ENCODE assay signal across 8 mouse cellular contexts in genomic region chr2:57117201-57117951, GRCm38 (mm10). TPM values are rescaled to one million over a fixed set of nuclear protein-coding genes. Genes with fewer than 3 reads are reported as not detected.
DNase-seq lines count a peak whose midpoint lies in the region; ATAC-seq and TF ChIP-seq lines count a peak whose summit lies in the region.

No protein-coding gene starts in this region.

- peak; percentile 32 for DNase-seq in G1E (ENCODE audit: low spot score)
- peak; percentile 94 for DNase-seq in brain, adult 2 months (ENCODE audit: low read depth, low spot score)
- DNase-seq in thymus, postnatal 36 days: peak; percentile 33 to 51

- no peaks in the 10 kb centered on the region for H3K9me3 ChIP-seq in G1E (replicated peaks)
- H3K9me3 ChIP-seq in heart, embryonic 13.5 days: no peaks in the 10 kb centered on the region
- H3K9me3 ChIP-seq in kidney, embryonic 16.5 days (ENCODE audit: low read length): peaks cover 2% of the 10 kb centered on the region; the same call in 1 of the 2 replicates
- no peaks in the 10 kb centered on the region for H3K9me3 ChIP-seq in liver, embryonic 12.5 days (replicated peaks)

- H3K27me3 ChIP-seq in G1E (ENCODE audit: insufficient read depth, low read length): no peaks in the 10 kb centered on the region
- peaks cover 17% of the 10 kb centered on the region for H3K27me3 ChIP-seq in heart, embryonic 13.5 days (replicated peaks)
- H3K27me3 ChIP-seq in kidney, embryonic 16.5 days (ENCODE audit: insufficient read depth, low read length): peaks cover 24% of the 10 kb centered on the region
- H3K27me3 ChIP-seq in liver, embryonic 12.5 days (replicated peaks): peaks cover 37% of the 10 kb centered on the region
- H3K27me3 ChIP-seq in myocyte (ENCODE audit: control insufficient read depth, insufficient read depth, insufficient read length): no peaks in the 10 kb centered on the region

- peak overlapping the region; percentile 94 for H3K27ac ChIP-seq in heart, embryonic 13.5 days (replicated peaks)
- H3K27ac ChIP-seq in kidney, embryonic 16.5 days (ENCODE audit: low read length): peak overlapping the region; percentile 68
- peak overlapping the region; percentile 73 for H3K27ac ChIP-seq in liver, embryonic 12.5 days

- H3K79me2 ChIP-seq in myocyte (ENCODE audit: control insufficient read depth, insufficient read depth): peaks cover 49% of the 10 kb centered on the region

- H3K4me3 ChIP-seq in G1E (ENCODE audit: low read depth, low read length): peak overlapping the region; percentile 89
- H3K4me3 ChIP-seq in heart, embryonic 13.5 days: peak overlapping the region; percentile 84
- H3K4me3 ChIP-seq in kidney, embryonic 16.5 days (ENCODE audit: low read length): peak overlapping the region; percentile 72
- peak overlapping the region; percentile 76 for H3K4me3 ChIP-seq in liver, embryonic 12.5 days
- peak overlapping the region; percentile 70 for H3K4me3 ChIP-seq in myocyte

- H3K4me1 ChIP-seq in G1E (ENCODE audit: insufficient read depth, low read depth, low read length): peaks cover 45% of the 10 kb centered on the region
- peaks cover 29% of the 10 kb centered on the region for H3K4me1 ChIP-seq in heart, embryonic 13.5 days
- H3K4me1 ChIP-seq in kidney, embryonic 16.5 days (ENCODE audit: insufficient read depth, low read length): peaks cover 19% of the 10 kb centered on the region
- peaks cover 38% of the 10 kb centered on the region for H3K4me1 ChIP-seq in liver, embryonic 12.5 days

- peak overlapping the region; percentile 61 for H3ac ChIP-seq in myocyte (ENCODE audit: control insufficient read depth, insufficient read length)

- WGBS in heart, embryonic 13.5 days: 3% methylated on average over 13 of the region's 13 CpGs
- WGBS in kidney, embryonic 16.5 days: 3% methylated on average over 13 of the region's 13 CpGs
- 2% methylated on average over 12 of the region's 13 CpGs for WGBS in liver, embryonic 12.5 days (ENCODE audit: insufficient replicate concordance)

- ATAC-seq in G1E (ENCODE audit: extremely low read depth, insufficient number of reproducible peaks, low FRiP score, poor library complexity, severe bottlenecking): peak; percentile 35
- ATAC-seq in erythroblast, adult 5-6 weeks (replicated peaks; ENCODE audit: low FRiP score, poor library complexity, severe bottlenecking): peak; percentile 65
- ATAC-seq in heart, embryonic 13.5 days (ENCODE audit: extremely low read depth, insufficient number of reproducible peaks, low FRiP score, low TSS enrichment): peak; percentile 10; the same call in 1 of the 2 replicates
- ATAC-seq in kidney, embryonic 16.5 days (ENCODE audit: low FRiP score, low TSS enrichment): no peak
- peak; percentile 42 for ATAC-seq in liver, embryonic 12.5 days

- H3K36me3 ChIP-seq in G1E (replicated peaks): peaks cover 7% of the 10 kb centered on the region
- no peaks in the 10 kb centered on the region for H3K36me3 ChIP-seq in heart, embryonic 13.5 days
- H3K36me3 ChIP-seq in kidney, embryonic 16.5 days (ENCODE audit: insufficient read depth, low read length): no peaks in the 10 kb centered on the region
- H3K36me3 ChIP-seq in liver, embryonic 12.5 days: peaks cover 4% of the 10 kb centered on the region; the same call in 1 of the 2 replicates
- no peaks in the 10 kb centered on the region for H3K36me3 ChIP-seq in myocyte (ENCODE audit: control insufficient read depth, insufficient read depth)

- no peak for TF ChIP-seq POLR2A in myocyte (IDR thresholded peaks at IDR 0.05; ENCODE audit: insufficient read length, low read depth)

- H3K9ac ChIP-seq in heart, embryonic 13.5 days: peak overlapping the region; percentile 90
- peak overlapping the region; percentile 76 for H3K9ac ChIP-seq in kidney, embryonic 16.5 days (replicated peaks; ENCODE audit: low read length)
- peak overlapping the region; percentile 72 for H3K9ac ChIP-seq in liver, embryonic 12.5 days

- TF ChIP-seq CTCF in G1E (IDR thresholded peaks at IDR 0.05; ENCODE audit: low read depth, low read length): no peak

- H3K4me2 ChIP-seq in heart, embryonic 13.5 days: peak overlapping the region; percentile 99
- H3K4me2 ChIP-seq in kidney, embryonic 16.5 days (replicated peaks; ENCODE audit: low read depth, low read length): peak overlapping the region; percentile 99
- peak overlapping the region; percentile 99 for H3K4me2 ChIP-seq in liver, embryonic 12.5 days
- peak overlapping the region; percentile 99 for H3K4me2 ChIP-seq in myocyte (ENCODE audit: low read depth)

TF ChIP-seq in myocyte, 11 proteins besides CTCF, POLR2A, EP300 and RAD21:
- TF ChIP-seq E2F4 (IDR thresholded peaks at IDR 0.05; ENCODE audit: insufficient read depth) (no peak), MYOG (IDR thresholded peaks at IDR 0.05; ENCODE audit: control insufficient read depth in 1 of 3, insufficient read depth in 1 of 3, insufficient read length in 2 of 3, low read depth in 2 of 3) (no peak), REST (IDR thresholded peaks at IDR 0.05; ENCODE audit: insufficient read depth, insufficient read length) (no peak), TCF12 (IDR thresholded peaks at IDR 0.05; ENCODE audit: insufficient read depth, poor library complexity, severe bottlenecking) (no peak), MAX (IDR thresholded peaks at IDR 0.05; ENCODE audit: low read depth) (no peak), CEBPB (IDR thresholded peaks at IDR 0.05; ENCODE audit: insufficient read depth, poor library complexity, severe bottlenecking) (no peak), SRF (IDR thresholded peaks at IDR 0.05; ENCODE audit: control insufficient read depth, insufficient read length, low read depth) (no peak), MYOD1 (IDR thresholded peaks at IDR 0.05; ENCODE audit: control insufficient read depth in 1 of 3, insufficient read length in 2 of 3, low read depth in 2 of 3) (no peak), POLR2AphosphoS2 (IDR thresholded peaks at IDR 0.05; ENCODE audit: insufficient read length, low read depth) (no peak), TCF3 (IDR thresholded peaks at IDR 0.05; ENCODE audit: insufficient read length, low read depth) (no peak)

RNA-seq across cellular contexts. Expression of gene Nr4a2, which starts 6.4 kb away (rescaled TPM):
- total RNA-seq in G1E (2014; fragmentation: Nextera tagmentation): 12.9 and 13.9 TPM in 2 replicates
- 2.9 and 3.2 TPM in 2 replicates for total RNA-seq in G1E (2017)
- polyA plus RNA-seq in G1E (2012): 2.5 and 3.0 TPM in 2 replicates
- 1.7 and 2.5 TPM in 2 replicates for total RNA-seq in erythroblast, adult 5-6 weeks (2015; ENCODE audit: low replicate concordance)
- total RNA-seq in erythroblast, adult 5-6 weeks (2017; ENCODE audit: low replicate concordance): 0.70 and 1.1 TPM in 2 replicates
- polyA plus RNA-seq in heart, embryonic 13.5 days (2015; fragmentation: Nextera tagmentation; extraction: Ambion mirVana): 2.3 and 2.6 TPM in 2 replicates
- 3.7 and 4.0 TPM in 2 replicates for polyA plus RNA-seq in kidney, embryonic 16.5 days (2015; fragmentation: Nextera tagmentation; extraction: Ambion mirVana)
- polyA plus RNA-seq in liver, embryonic 12.5 days (2016; fragmentation: Nextera tagmentation; extraction: Ambion mirVana): 0.90 and 0.99 TPM in 2 replicates
- 1.5 TPM for polyA plus RNA-seq in myocyte (2012; fragmentation: generic; extraction: Trizol)

Comparison
In these comparisons a context has a peak if more than half of its experiments do, and no peak if none do; other contexts are left out.
1. DNase-seq: peak in every context shown above with its lines; median percentile 94 in brain, adult 2 months; 42 in thymus, postnatal 36 days; 32 in G1E.